In the genomic region with DNA sequence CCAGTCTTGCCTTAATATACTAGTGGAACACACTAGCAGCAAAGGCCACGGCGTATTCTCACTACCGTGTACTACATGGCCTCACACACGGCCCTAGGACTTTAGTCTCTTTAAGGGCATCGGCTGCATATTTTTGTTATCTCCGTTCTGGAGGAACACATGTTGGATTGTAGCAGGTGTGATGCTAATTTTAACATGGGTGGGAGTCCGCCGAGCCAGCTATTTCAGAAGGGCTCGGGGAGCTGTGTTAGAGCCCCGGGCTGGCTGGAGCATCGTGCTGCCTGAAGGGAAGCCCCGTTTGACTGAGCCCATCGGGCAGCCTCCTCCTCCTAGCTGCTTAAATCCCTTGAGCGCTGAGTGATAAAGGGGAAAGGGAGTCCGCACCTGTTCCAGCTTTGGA, we compare ENCODE assay signal across 32 mouse cellular contexts. TPM values are rescaled to one million over a fixed set of nuclear protein-coding genes. Genes with fewer than 3 reads are reported as not detected.
DNase-seq lines count a peak whose midpoint lies in the region; ATAC-seq and TF ChIP-seq lines count a peak whose summit lies in the region.
"Had no signal": no experiment of that assay in that cellular context is flagged by ENCODE, and none has a peak within 500 bp of the region (broad histone marks: within the 10 kb centered on the region; RNA-seq: fewer than 3 reads in every experiment).

No protein-coding gene starts in this region.

- H3K9ac ChIP-seq in heart, embryonic 13.5 days = no peak overlapping the region
- H3K9ac ChIP-seq: embryonic facial prominence, embryonic 15.5 days; forebrain, embryonic 12.5 days; forebrain, postnatal 0 days; hindbrain, embryonic 12.5 days; intestine, embryonic 15.5 days; liver, embryonic 15.5 days; lung, embryonic 14.5 days had no signal

- no peak for DNase-seq in heart, postnatal 25 days (ENCODE audit: low spot score)
- DNase-seq in layer of hippocampus, adult 11-12 months (ENCODE audit: low spot score) = peak; percentile 12
- no peak for DNase-seq in layer of hippocampus, postnatal 25 days (ENCODE audit: extremely low spot score in 1 of 2, low spot score in 1 of 2)
- no peak for DNase-seq in testis, postnatal 14 days (ENCODE audit: low spot score)
- DNase-seq in gastrocnemius, adult 8-10 months (ENCODE audit: low spot score in 2 of 2) = no peak
- DNase-seq: adrenal gland, postnatal 25 days; B cell, adult 2 months; cerebellum, adult 18-20 months; cerebellum, postnatal 10 days; forebrain, postnatal 0 days; gastrocnemius, postnatal 10 days; kidney, adult 2 months; kidney, postnatal 4 days; layer of hippocampus, postnatal 36 days; left cerebral cortex, postnatal 4 days; lung, embryonic 14.5 days; lung, postnatal 14 days; thymus, postnatal 4 days had no signal

- peaks cover 9% of the 10 kb centered on the region; the same call in 1 of the 2 replicates for H3K9me3 ChIP-seq in heart, embryonic 13.5 days
- H3K9me3 ChIP-seq: embryonic facial prominence, embryonic 15.5 days; intestine, embryonic 15.5 days; liver, embryonic 15.5 days had no signal

- H3K4me1 ChIP-seq in heart, embryonic 13.5 days = peaks cover 18% of the 10 kb centered on the region
- no peaks in the 10 kb centered on the region; the same call in 1 of the 2 replicates for H3K4me1 ChIP-seq in testis, adult 2 months (ENCODE audit: control insufficient read depth, insufficient read depth, low read length)
- H3K4me1 ChIP-seq: embryonic facial prominence, embryonic 15.5 days; forebrain, embryonic 12.5 days; hindbrain, embryonic 12.5 days; intestine, embryonic 15.5 days; liver, embryonic 15.5 days; midbrain, embryonic 10.5 days had no signal

- H3K36me3 ChIP-seq in heart, embryonic 13.5 days = no peaks in the 10 kb centered on the region
- no peaks in the 10 kb centered on the region for H3K36me3 ChIP-seq in testis, adult 2 months (ENCODE audit: control insufficient read depth, insufficient read depth, low read length)
- H3K36me3 ChIP-seq: embryonic facial prominence, embryonic 15.5 days; forebrain, embryonic 12.5 days; hindbrain, embryonic 12.5 days; intestine, embryonic 15.5 days; liver, embryonic 15.5 days; midbrain, embryonic 10.5 days had no signal

- H3K4me2 ChIP-seq in heart, embryonic 13.5 days = peak overlapping the region; percentile 53
- H3K4me2 ChIP-seq: embryonic facial prominence, embryonic 15.5 days; forebrain, embryonic 12.5 days; hindbrain, embryonic 12.5 days; intestine, embryonic 15.5 days; liver, embryonic 15.5 days; lung, embryonic 14.5 days had no signal

- H3K4me3 ChIP-seq in heart, embryonic 13.5 days = peak overlapping the region; percentile 9; the same call in 1 of the 2 replicates
- H3K4me3 ChIP-seq in testis, adult 2 months (ENCODE audit: control insufficient read depth, low read depth, low read length) = peak overlapping the region; percentile 17; the same call in 1 of the 2 replicates
- H3K4me3 ChIP-seq: embryonic facial prominence, embryonic 15.5 days; forebrain, embryonic 12.5 days; hindbrain, embryonic 12.5 days; intestine, embryonic 15.5 days; liver, embryonic 15.5 days; midbrain, embryonic 10.5 days had no signal

- 49% methylated on average over 15 of the region's 15 CpGs for WGBS in heart, embryonic 13.5 days

- intact Hi-C loops in heart, postnatal 25 days (cut with DNase I) = no loop called here

- H3K27ac ChIP-seq in heart, embryonic 13.5 days (replicated peaks) = peak overlapping the region; percentile 61
- no peak overlapping the region for H3K27ac ChIP-seq in testis, adult 2 months (ENCODE audit: control insufficient read depth, insufficient read depth, low read depth, low read length)
- H3K27ac ChIP-seq: embryonic facial prominence, embryonic 15.5 days; forebrain, embryonic 12.5 days; hindbrain, embryonic 12.5 days; hindbrain, postnatal 0 days; intestine, embryonic 15.5 days; kidney, postnatal 0 days; liver, embryonic 15.5 days; midbrain, embryonic 10.5 days; stomach, postnatal 0 days had no signal

- no peak for TF ChIP-seq CTCF in testis, adult 2 months (IDR thresholded peaks at IDR 0.05; ENCODE audit: control insufficient read depth, insufficient read depth, insufficient replicate concordance, low read depth, low read length)

- no peaks in the 10 kb centered on the region for H3K27me3 ChIP-seq in heart, embryonic 13.5 days (replicated peaks)
- H3K27me3 ChIP-seq in testis, adult 2 months (ENCODE audit: control insufficient read depth, insufficient read depth, low read length) = no peaks in the 10 kb centered on the region
- H3K27me3 ChIP-seq: embryonic facial prominence, embryonic 15.5 days; forebrain, embryonic 12.5 days; hindbrain, embryonic 12.5 days; intestine, embryonic 15.5 days; liver, embryonic 15.5 days had no signal

- ATAC-seq in heart, embryonic 13.5 days (ENCODE audit: extremely low read depth, insufficient number of reproducible peaks, low FRiP score, low TSS enrichment) = no peak
- ATAC-seq: forebrain, postnatal 0 days; hindbrain, postnatal 0 days; intestine, embryonic 15.5 days; midbrain, embryonic 16.5 days had no signal

- TF ChIP-seq POLR2A in testis, adult 2 months (IDR thresholded peaks at IDR 0.05; ENCODE audit: control insufficient read depth, low read depth, low read length) = no peak

RNA-seq across cellular contexts. Expression of a gene that starts 39.4 kb away (rescaled TPM):
- 1.9 and 2.0 TPM in 2 replicates for polyA plus RNA-seq in heart, embryonic 13.5 days (2015; fragmentation: Nextera tagmentation; extraction: Ambion mirVana)
- total RNA-seq in heart, postnatal 25 days (2021) = 1 to 10 TPM; 1.7 to 1.8 TPM
- total RNA-seq in layer of hippocampus, postnatal 25 days (2021) = 1 to 10 TPM; 2.2 to 2.8 TPM
- polyA plus RNA-seq in testis, adult 2 months (2012; rRNA removed) = 1.6 and 1.8 TPM in 2 replicates
- total RNA-seq in gastrocnemius, adult 8-10 months (2022) = 1 to 10 TPM; 1.8 to 2.3 (median 1.9) TPM

RNA-seq across cellular contexts. Expression of a gene that starts 45.7 kb away (rescaled TPM):
- polyA plus RNA-seq in heart, embryonic 13.5 days (2015; fragmentation: Nextera tagmentation; extraction: Ambion mirVana) = 4.5 and 4.8 TPM in 2 replicates
- total RNA-seq in heart, postnatal 25 days (2021) = 10 to 100 TPM; 23.3 to 24.6 TPM
- total RNA-seq in layer of hippocampus, postnatal 25 days (2021) = 1 to 10 TPM; 8.0 to 9.7 TPM
- 2.3 and 2.4 TPM in 2 replicates for polyA plus RNA-seq in testis, adult 2 months (2012; rRNA removed)
- 1 to 10 TPM; 4.8 to 6.6 (median 6.1) TPM for total RNA-seq in gastrocnemius, adult 8-10 months (2022)
- total RNA-seq: common myeloid progenitor, adult 5-6 weeks; neutrophil, adult 5-6 weeks had no signal
